Mouse (Mus musculus) olfactory bulb, adult 2 months (tissue): ENCODE results near the gene Adamtsl1. TPM values are rescaled to one million over a fixed set of nuclear protein-coding genes. Genes with fewer than 3 reads are reported as not detected.

Experiments
- H3K27ac ChIP-seq: fragments of 200-500 bp; 2 replicates; pipeline ENCODE4 v1.5.1; 2012; ENCODE audit warnings: low read depth, low read length; ENCODE audit not compliant: insufficient read depth
- H3K4me1 ChIP-seq: fragments of 200-500 bp; 2 replicates; pipeline ENCODE4 v1.6.1; 2012; ENCODE audit warnings: low read length; ENCODE audit not compliant: control insufficient read depth, insufficient read depth
- H3K4me3 ChIP-seq: fragments of 200-500 bp; 2 replicates; pipeline ENCODE4 v1.5.1; 2012; ENCODE audit warnings: mild to moderate bottlenecking, low read depth, low read length, moderate library complexity; ENCODE audit not compliant: insufficient read depth
- CTCF ChIP-seq: fragments of 200-500 bp; IDR thresholded peaks from 2 replicates; pipeline ENCODE4 v1.5.1; 2012; ENCODE audit warnings: low read depth, mild to moderate bottlenecking, low read length, moderate library complexity; ENCODE audit not compliant: insufficient read depth
- POLR2A ChIP-seq: fragments of 200-500 bp; IDR thresholded peaks from 2 replicates; pipeline ENCODE4 v1.6.1; 2012; ENCODE audit warnings: mild to moderate bottlenecking, low read depth, low read length, moderate library complexity; ENCODE audit not compliant: insufficient read depth
- WGBS: fragments of 180-500 bp; shearing (Covaris S2); methylation state at CpG from one replicate; pipeline ENCODE4 v1.1.7; 2018; 5-methylcytosine and 5-hydroxymethylcytosine counted together
- polyA plus RNA-seq: library from polyadenylated mRNA; stranded (reverse); fragments of >200 nt; gene quantifications from 2 replicates; pipeline ENCODE4 v1.2.4, GENCODE M21; 2012; ENCODE audit warnings: low replicate concordance; ENCODE audit not compliant: missing spikeins, insufficient read depth, insufficient read length

Adamtsl1 gene
- polyA plus RNA-seq, 1 experiment, result not detected

DNA sequence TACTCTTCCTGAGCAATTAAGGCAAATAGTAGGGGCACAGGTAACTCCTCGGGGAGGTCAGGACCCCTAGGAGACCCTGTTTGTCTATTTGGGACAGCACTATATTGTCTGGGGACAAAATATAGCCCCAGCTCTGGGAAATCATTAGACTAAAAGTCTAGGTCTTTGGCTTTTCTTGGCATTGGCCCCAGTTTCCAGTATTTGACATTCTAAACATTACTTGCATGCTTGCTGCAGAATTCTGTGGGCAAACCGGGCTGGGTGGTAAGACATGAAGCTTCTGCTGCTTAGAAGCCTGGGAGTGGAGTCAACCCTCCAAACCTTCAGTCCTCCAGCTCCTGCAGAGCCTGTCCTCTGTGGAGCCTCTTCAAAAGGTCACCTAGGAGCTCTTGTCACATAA, 869.2 kb downstream of the Adamtsl1 start:
- 37% methylated on average over 2 of the region's 2 CpGs for WGBS
- H3K4me1 ChIP-seq, result no peaks in the 10 kb centered on the region
- no peak overlapping the region for H3K4me3 ChIP-seq
- TF ChIP-seq POLR2A, result no peak
- no peak for TF ChIP-seq CTCF
- no peak overlapping the region for H3K27ac ChIP-seq

DNA sequence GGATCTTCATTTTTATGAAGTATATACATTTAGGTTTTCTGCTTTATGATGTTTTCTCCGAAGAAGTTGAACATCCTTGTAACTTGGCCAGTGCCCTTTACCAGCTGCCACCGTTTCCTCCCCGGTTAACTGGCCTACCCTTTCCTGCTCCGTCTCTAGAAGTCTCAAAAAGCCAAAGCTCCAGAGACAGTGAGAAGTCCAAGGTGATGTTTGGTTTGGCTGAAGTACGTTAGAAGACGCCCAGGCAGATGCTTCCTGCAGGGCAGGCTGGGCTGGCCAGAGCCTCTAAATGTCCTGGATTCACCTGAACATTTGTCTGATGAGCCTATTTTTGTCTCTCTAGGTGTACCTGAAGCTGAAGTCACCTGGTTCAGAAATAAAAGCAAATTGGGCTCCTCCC, 871.1 kb downstream of the Adamtsl1 start:
- Histone ChIP-seq H3K4me3 (no peak overlapping the region), H3K4me1 (no peaks in the 10 kb centered on the region), H3K27ac (no peak overlapping the region)
- TF ChIP-seq POLR2A (no peak), CTCF (no peak)
- WGBS, result 90% methylated on average over 6 of the region's 6 CpGs

DNA sequence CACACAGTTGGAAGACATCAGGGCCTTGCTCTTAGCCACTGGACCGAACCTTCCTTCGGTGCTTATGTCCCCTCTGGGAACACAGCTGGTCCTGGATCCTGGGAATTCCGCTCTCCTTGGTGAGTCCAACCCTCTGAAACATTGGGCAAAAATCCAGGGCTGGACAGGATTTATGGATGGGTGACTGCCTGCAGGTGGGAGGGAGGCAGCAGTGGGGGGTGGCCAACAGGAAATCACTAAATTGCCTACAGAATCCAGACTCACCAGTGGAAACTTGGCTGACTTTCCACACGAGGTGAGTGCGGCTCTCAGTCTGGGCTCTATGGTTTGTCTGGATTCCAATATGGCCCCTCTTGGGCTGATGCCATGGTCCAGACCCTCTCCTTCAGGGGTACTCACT, 874.5 kb downstream of the Adamtsl1 start:
- Histone ChIP-seq H3K4me3 (no peak overlapping the region), H3K4me1 (0 out of 2 replicates have a peak, but pooled peaks cover 2% of the 10 kb centered on the region), H3K27ac (no peak overlapping the region)
- 92% methylated on average over 5 of the region's 5 CpGs for WGBS
- TF ChIP-seq CTCF (no peak), POLR2A (no peak)

- TF ChIP-seq CTCF (no peak), POLR2A (no peak)
- whole genome bisulfite sequencing, result 58% methylated on average over 3 of the region's 3 CpGs
- H3K4me1 ChIP-seq, result 0 out of 2 replicates have a peak, but pooled peaks cover 2% of the 10 kb centered on the region
- H3K4me3 ChIP-seq, result no peak overlapping the region
- no peak overlapping the region for H3K27ac ChIP-seq
Measured at GRCm38 (mm10) chr4:86391176-86391575, 877.2 kb downstream of the Adamtsl1 start.

- no peak overlapping the region for H3K4me3 ChIP-seq
- H3K4me1 ChIP-seq, result 0 out of 2 replicates have a peak, but pooled peaks cover 2% of the 10 kb centered on the region
- TF ChIP-seq POLR2A (no peak), CTCF (no peak)
- 87% methylated on average over 6 of the region's 6 CpGs for WGBS
- no peak overlapping the region for H3K27ac ChIP-seq
Measured at GRCm38 (mm10) chr4:86395636-86396035, 881.7 kb downstream of the Adamtsl1 start.

DNA sequence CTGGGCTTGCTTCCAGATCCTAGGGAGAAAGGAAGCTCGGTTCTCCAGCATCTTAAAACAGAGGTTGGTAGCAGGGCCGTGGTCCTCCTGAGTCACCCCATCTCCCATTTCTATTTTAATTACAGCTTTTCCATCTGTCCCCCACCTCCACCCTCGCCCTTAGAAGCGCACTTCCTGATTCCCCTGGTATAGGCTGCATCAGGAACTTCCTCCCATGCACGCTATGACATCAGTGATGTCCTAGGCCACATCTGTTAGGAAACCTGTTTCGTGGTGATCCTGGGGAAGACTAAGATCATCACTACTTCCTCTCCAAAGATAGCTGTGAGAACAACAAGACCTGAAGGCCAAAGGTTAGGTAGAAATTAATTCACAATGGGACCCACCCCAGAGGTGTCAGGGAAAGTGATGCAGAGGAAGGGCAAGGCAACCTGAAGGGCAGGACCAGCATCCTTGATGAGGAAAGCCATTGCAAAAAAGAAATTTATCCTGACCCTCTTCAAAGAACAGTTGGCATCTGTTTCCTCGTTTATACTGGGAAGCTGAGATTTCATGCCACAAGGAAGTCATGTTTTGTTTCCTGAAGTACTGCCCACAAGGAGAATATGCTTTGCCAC, 882.8 kb downstream of the Adamtsl1 start:
- 0 out of 2 replicates have a peak, but pooled peaks cover 2% of the 10 kb centered on the region for H3K4me1 ChIP-seq
- H3K27ac ChIP-seq, result no peak overlapping the region
- TF ChIP-seq POLR2A, result no peak
- TF ChIP-seq CTCF, result no peak
- WGBS, result 53% methylated on average over 7 of the region's 7 CpGs
- H3K4me3 ChIP-seq, result no peak overlapping the region

DNA sequence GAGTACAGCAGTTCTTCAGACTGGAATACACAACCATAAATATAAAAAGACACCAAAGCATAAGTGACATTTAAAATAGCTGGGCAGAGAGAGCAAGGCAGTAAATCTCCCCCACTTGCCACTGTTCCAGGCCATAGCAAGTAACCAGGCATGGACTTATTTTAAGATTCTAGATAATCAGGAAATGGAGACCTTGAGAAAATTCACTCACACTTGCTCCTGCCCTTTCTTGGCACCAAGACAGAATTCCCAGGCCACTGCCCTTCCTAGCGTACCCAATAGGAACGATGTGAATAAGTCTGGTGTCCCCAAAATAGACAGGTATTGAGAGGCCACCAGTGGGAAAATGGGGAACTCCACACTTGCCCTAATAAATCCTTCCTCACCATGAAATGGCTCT, 883.5 kb downstream of the Adamtsl1 start:
- TF ChIP-seq CTCF, result no peak
- H3K4me1 ChIP-seq, result 0 out of 2 replicates have a peak, but pooled peaks cover 2% of the 10 kb centered on the region
- WGBS, result 84% methylated on average over 2 of the region's 2 CpGs
- no peak overlapping the region for H3K4me3 ChIP-seq
- H3K27ac ChIP-seq, result no peak overlapping the region

GRCm38 (mm10) chr4:86401116-86401515, 887.1 kb downstream of the Adamtsl1 start:
- no peak for TF ChIP-seq CTCF
- TF ChIP-seq POLR2A, result no peak
- no peaks in the 10 kb centered on the region for H3K4me1 ChIP-seq
- no peak overlapping the region for H3K27ac ChIP-seq
- WGBS, result 52% methylated on average over 3 of the region's 3 CpGs
- H3K4me3 ChIP-seq, result no peak overlapping the region

DNA sequence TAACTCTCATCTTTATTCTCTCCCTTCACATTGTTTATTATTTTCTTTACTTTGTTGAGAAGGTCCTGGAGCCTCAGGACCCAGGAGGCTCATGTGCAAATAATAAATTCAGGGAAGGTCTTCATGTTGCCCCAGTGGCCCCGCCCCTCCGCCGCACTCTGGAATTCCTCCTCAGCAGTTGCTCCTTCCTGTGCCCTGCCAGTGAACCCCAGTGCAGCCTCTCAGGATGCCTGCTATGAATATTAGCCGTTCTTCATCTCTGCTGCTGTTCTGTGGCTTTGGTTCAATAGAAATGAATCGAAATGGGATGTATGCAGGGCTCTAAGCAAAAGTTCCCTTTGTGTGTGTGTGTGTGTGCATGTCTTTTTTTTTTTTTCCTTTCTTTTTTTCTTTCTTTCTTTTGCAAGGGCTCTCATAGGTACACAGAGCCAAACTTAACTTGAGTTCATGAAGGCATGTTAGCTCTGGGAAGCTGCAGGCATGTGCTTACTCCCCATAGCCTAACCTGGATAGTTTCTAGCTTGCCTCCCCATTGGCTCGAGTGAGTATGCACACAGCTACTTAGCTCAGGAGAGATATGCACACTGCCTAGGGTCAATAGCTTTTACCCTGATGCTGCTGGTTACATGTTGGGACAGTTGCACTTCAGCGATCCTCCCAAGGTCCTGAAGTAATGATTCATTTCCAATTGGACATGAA, 892.7 kb downstream of the Adamtsl1 start:
- Histone ChIP-seq H3K27ac (no peak overlapping the region), H3K4me1 (no peaks in the 10 kb centered on the region), H3K4me3 (no peak overlapping the region)
- TF ChIP-seq CTCF (no peak), POLR2A (no peak)
- 80% methylated on average over 7 of the region's 7 CpGs for WGBS

DNA sequence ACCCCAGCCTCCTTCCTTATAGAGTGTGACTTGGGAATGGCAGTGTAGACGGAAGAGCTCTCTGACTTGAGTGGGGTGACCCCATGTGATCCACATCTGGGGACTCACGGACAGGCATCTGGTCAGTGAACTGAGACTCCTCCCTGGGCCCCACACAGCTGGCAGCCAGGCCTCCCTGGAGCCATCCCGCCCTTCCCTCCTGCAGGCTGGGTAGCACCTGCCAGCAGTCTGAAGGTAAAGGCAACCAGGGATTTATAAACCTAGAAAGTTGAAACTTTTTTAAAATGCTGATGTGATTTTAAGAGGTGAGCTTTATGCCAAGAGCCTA, 893.2 kb downstream of the Adamtsl1 start:
- WGBS, result 92% methylated on average over 3 of the region's 3 CpGs
- no peak overlapping the region for H3K27ac ChIP-seq
- no peak overlapping the region for H3K4me3 ChIP-seq
- no peaks in the 10 kb centered on the region for H3K4me1 ChIP-seq
- TF ChIP-seq CTCF (no peak), POLR2A (no peak)
